Mouse (Mus musculus): ENCODE measurements around the gene Psmb4. TPM values are rescaled to one million over a fixed set of nuclear protein-coding genes. Genes with fewer than 3 reads are reported as not detected.
"Not testable (repeated sequence)": the region's sequence is repeated elsewhere in the genome, so short reads cannot be mapped to it uniquely, and the experiment has no call there.

Psmb4 gene
- total RNA-seq, 1 experiment from 2014 or later = 162 TPM

DNA sequence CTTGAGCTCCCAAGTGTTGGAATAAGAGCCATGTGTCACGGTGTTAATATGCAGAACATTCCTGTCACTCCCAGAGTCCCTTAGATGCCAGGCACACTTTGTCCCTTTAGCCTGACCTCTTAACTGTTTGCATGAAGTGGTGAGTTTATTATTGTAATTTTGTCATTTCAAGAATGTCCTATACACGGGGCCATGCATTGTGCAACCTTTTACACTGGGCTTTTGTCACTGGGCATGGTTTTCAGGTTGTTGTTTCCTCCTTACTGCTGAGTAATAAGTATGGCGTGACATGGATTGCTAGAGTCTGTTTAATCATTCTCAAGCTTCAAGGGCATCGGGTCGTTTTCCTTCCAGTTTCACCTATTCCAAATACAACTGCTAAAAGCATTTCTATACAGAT, 27.0 kb upstream of the Psmb4 start:
- ATAC-seq (replicated peaks; ENCODE audit: insufficient number of reproducible peaks, low FRiP score, low TSS enrichment, poor library complexity, severe bottlenecking) = no peak

DNA sequence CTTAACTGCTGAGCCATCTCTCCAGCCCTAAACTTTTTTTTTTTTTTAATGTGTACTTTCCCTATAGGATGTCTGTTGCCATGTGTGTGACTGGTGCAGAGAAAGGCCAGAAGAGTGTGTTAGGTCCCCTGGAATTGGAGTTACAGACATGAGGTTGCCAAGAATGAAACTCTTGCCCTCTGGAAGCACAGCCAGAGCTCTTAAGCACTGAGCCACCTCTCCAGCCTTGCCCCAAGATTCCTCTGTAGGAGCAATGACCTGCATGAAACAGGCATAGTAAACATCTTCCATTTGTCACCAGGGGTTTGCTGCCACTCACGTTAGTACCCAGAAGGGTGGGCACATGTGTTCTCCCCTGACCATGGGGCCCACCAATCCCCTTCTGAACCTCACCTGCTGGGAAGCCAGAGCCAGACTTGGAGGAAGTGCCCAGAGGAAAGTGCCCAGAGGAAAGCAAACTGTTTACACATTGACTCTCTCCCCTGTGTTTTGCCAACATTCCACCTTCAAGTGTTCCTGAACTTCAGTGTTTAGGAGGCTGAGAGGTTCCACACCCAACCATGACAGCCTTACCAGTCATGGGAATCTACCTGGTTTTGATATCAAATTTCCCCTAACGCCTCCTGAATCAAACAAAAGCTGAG, 24.4 kb upstream of the Psmb4 start:
- no peak for ATAC-seq (replicated peaks; ENCODE audit: insufficient number of reproducible peaks, low FRiP score, low TSS enrichment, poor library complexity, severe bottlenecking)

DNA sequence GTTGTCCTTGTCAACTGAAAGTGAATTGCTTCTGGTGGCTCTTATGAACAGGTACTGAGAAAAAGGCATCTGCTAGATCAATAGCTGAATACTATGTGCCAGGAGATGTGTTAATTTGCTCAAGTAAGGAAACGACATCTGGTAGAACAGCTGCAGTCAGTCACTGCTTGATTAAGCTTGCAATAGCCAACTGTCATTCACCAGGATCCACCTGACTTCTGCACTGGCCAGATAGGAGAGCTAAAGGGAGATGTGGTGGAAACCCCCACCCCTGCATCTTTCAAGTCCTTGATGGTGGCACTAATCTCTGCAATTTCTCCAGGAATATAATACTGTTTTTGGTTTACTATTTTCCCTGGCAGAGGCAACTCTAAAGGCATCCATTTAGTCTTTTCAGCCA, 19.7 kb upstream of the Psmb4 start:
- no peak for ATAC-seq (replicated peaks; ENCODE audit: insufficient number of reproducible peaks, low FRiP score, low TSS enrichment, poor library complexity, severe bottlenecking)

DNA sequence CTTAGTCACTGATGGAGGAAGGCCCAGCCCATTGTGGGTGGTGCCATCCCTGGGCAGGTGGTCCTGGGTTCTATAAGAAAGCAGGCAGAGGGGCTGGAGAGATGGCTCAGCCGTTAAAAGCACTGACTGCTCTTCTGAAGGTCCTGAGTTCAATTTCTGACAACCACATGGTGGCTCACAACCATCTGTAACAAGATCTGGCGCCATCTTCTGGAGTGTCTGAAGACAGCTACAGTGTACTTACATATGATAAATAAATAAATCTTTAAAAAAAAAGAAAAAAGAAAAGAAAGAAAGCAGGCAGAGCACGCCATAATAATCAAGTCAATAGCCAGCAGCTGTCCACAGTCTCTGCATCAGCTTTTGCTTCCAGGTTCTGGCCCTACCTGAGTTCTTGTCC, 18.0 kb upstream of the Psmb4 start:
- ATAC-seq (replicated peaks; ENCODE audit: insufficient number of reproducible peaks, low FRiP score, low TSS enrichment, poor library complexity, severe bottlenecking) = not testable (repeated sequence)

DNA sequence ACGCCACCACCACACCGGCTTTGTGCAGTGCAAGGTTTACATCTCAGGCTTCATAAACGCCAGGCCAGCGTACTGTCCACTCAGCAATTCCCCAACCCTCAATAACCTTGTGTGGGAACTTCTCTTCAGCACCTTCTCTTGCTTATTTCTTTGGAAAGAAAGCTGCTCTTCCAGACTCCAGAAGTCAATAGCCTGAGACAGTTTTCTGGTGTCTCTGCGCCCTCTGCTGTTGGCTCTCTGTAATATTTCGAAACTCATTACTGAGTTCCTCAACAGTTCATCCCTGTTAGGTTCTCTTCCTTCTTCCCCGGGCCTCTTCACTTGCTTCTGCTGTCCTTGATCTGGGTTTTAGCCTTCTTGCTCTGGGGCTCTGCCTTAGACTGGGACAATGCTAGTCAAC, 16.0 kb upstream of the Psmb4 start:
- ATAC-seq (replicated peaks; ENCODE audit: insufficient number of reproducible peaks, low FRiP score, low TSS enrichment, poor library complexity, severe bottlenecking) = peak; percentile 53; the same call in 1 of the 2 replicates

DNA sequence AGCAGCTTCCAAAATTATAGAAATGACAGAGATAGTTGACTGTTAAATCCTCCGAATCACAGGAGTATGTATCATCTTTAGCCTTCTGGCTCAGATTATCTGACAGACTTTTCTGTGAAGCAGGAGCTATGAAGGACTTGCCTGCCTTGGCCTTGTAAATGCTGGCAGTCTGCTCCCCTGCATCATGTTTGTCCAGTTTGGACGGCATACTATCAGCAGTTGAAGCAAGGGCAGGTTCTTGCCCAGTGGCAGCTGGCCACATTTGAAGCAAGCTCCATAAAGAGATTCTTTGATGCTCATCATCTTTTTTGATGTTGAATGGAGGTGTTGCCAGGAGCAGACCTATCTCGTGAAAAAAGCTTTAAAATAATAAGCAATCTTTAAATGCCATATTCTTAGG, 7.3 kb upstream of the Psmb4 start:
- ATAC-seq (replicated peaks; ENCODE audit: insufficient number of reproducible peaks, low FRiP score, low TSS enrichment, poor library complexity, severe bottlenecking) = no peak

DNA sequence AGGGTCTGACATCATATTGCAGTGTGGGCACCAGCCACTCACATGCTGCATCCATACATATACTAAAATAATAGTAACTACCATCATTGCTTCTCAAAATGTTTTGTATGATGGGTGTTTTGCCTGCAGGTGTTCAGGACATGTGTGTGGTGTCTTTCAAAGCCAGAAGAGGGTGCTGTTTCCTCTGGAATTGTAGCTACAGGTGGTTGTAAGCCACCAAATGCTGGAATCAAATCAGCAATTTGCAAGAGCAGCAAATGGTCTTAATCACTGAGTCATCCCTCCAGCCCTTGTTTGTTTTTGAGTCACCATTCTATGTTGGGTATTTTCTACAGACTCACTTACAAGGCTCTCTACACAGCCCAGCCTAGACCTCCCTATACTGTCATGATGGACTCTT, 1.8 kb upstream of the Psmb4 start:
- no peak for ATAC-seq (replicated peaks; ENCODE audit: insufficient number of reproducible peaks, low FRiP score, low TSS enrichment, poor library complexity, severe bottlenecking)

DNA sequence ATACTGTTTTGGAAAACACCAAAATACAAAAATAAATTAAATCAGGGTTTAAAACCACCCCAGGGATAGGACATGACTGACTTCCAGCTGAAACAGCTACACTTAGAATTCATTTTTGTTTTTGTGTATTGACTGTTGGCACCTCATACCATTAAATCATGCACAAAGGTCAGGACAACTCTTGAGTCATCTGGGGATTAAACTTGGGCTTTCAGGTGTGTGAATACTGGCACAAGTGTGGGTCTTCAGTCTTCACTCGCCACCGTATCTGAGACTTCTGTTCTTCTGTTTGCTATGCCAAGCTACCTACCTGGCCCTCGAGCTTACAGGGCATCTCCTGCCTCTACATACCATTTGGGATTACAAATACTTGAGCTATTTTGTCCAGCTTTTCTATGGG, 4.2 kb downstream of the Psmb4 start:
- no peak for ATAC-seq (replicated peaks; ENCODE audit: insufficient number of reproducible peaks, low FRiP score, low TSS enrichment, poor library complexity, severe bottlenecking)

DNA sequence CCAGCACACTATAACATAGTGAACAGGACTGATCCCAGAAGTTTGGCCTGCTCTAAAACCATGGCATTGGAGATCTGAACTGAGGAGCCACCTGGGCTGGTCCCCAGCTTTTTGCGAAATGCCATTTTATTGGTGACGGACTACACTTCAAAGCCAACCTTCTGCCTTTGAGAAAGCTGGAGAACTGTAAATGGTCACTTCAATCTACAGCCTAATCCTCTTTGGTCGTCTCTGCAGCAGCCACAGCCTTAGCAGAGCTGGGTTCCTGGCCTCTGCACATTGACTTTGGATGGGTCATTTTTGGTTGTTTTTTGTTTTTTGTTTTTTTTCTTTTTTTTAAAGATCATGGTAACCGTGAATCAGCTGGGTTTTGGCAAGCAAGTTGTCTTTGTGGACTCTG, 4.9 kb downstream of the Psmb4 start:
- ATAC-seq (replicated peaks; ENCODE audit: insufficient number of reproducible peaks, low FRiP score, low TSS enrichment, poor library complexity, severe bottlenecking) = no peak

DNA sequence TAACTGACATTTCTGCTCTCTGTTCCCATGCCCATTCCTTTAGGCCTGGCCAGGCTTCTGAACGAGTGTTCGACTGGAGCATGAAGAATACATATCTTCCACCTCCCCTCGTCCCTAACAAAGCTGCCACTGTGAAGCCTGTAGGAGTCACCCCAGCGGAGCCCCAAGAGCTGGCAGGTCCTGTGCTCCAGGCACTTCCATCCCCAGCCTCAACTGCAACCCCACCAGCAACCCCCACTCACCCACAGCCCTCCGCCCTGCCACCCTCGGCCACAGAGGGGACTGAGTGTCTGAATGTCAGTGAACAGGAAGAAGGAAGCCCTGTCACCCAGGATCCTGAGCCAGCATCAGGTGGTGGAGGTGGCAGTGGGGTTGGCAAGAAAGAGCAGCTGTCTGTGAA, 8.1 kb downstream of the Psmb4 start:
- ATAC-seq (replicated peaks; ENCODE audit: insufficient number of reproducible peaks, low FRiP score, low TSS enrichment, poor library complexity, severe bottlenecking) = no peak

DNA sequence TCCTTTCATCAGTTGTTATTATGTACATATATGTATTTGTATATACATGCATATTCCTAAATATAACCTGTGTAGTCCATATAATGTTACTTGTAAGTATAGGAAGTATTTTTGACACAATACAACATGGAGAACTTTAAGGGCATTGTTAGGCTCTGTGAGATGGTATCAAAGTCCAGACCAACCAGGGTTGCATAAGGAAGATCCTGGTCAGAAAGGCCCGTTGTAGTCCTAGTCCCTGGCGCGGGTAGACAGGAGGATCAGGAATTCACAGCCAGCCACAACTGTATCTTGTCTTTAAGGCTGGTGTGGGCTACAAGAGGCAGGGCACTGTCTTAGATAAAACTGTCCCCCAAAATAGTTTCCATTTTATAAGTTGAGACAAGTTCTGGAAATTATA, 17.8 kb downstream of the Psmb4 start:
- ATAC-seq (replicated peaks; ENCODE audit: insufficient number of reproducible peaks, low FRiP score, low TSS enrichment, poor library complexity, severe bottlenecking) = no peak

DNA sequence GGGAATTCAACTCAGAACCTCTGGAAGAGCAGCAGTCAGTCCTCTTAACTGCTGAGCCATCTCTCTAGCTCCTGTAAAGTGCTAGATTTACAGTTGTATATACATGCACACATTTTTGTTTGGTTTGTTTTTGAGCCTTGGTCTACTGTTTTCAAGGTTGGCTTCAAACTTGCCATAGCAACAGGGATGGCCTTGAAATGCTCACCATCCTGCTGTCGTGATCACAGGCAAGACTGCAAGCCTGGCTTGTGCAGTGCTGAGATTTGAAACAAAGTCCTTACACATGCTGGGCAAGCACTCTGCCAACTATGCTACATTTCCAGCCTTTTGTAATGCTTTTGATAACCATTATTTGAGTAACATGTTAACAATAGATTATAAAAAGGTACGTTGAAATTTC, 27.3 kb downstream of the Psmb4 start:
- no peak for ATAC-seq (replicated peaks; ENCODE audit: insufficient number of reproducible peaks, low FRiP score, low TSS enrichment, poor library complexity, severe bottlenecking)

DNA sequence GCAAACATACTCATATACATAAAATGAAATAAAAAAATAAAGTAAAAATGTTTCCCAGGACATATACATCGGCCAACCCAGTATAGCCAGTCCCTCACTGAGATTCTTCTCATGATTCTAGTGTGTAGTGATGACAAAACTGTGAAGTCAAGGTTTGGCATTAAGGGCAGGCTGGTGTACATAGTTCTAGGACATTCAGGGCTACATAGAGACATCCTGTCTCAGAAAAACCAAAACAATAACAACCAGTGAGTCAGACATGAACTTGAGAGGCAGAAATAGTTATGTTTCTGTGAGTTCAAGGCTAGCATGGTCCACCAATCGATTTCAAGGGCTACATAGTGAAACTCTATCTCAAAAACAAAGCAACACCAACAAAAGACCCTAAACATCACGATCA, 34.5 kb downstream of the Psmb4 start:
- ATAC-seq (replicated peaks; ENCODE audit: insufficient number of reproducible peaks, low FRiP score, low TSS enrichment, poor library complexity, severe bottlenecking) = no peak

DNA sequence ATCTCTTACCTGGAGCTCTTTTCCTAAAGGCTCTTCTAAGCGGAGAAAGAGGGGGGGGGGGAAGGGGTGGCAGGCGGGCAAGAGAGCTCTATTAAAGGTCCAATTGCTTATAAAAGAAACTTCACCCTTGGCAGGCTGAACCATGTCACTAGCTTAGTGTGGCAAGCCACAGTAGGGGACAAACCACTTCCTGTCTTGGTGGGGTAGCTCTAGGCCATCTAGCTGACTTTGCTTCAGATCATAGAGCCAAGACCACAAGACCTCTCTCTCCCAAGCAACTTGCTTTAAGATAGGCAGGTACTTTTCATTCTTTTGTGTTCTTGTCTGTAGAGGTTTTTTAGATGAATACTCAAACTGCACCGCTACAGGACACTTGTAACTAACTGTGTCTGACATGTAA, 35.0 kb downstream of the Psmb4 start:
- ATAC-seq (replicated peaks; ENCODE audit: insufficient number of reproducible peaks, low FRiP score, low TSS enrichment, poor library complexity, severe bottlenecking) = peak; percentile 67; the same call in 1 of the 2 replicates

DNA sequence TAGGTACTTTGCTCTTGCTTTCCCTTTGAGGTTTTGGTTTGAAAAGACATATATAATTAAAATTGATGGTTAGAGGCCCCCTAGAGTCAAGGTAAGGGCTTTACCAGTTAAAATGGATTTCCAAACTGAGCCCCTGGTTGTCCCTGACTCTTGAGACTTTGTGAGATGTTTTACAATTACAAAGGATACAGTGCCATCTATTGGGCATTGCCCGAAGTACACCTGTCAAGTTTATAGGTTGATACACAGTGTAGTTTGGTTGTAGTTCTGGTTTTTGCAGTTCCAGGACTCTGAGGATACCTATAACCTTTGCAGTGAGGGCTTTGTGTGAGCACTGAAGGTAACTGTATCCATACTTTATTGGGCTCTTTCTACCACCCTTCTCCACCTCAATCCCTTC, 37.4 kb downstream of the Psmb4 start:
- ATAC-seq (replicated peaks; ENCODE audit: insufficient number of reproducible peaks, low FRiP score, low TSS enrichment, poor library complexity, severe bottlenecking) = peak; percentile 82

DNA sequence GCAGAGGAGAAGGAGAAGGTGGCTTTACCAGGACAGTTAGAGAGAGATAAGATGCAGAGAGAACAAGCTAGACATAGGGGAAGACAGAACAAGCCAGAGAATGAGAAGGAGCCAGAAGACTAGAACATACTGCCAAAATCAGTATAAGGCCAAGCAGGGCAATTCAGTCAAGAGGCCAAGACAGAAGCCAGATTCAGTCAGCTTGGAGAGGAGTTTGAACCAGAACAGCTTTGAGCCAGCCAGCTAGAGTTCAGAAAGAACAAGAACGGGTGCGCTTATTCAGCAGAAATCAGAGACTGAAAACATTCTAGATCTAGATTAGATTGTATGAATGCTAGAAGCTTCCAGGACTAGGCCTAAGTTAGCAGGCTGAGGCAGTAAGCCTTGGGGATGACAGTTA, 39.4 kb downstream of the Psmb4 start:
- no peak for ATAC-seq (replicated peaks; ENCODE audit: insufficient number of reproducible peaks, low FRiP score, low TSS enrichment, poor library complexity, severe bottlenecking)

DNA sequence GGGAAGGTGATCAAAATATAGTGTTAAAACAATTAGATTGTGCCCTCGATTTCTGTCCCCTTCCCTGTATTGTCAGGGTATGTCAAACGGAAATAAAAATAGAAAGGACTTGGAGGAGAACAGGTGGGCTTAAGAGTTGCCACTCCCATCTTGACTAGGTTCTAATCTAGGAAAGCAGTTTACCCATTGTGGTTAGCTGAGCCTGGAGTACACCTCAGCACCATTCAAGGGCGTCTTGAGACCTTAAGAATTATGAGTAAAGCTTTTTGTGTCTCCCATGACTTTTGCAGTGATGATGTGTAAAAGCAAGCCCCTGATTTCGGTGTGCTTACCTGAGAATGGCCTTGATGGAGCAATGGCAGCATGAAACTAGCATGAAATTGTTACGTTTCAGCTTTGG, 47.7 kb downstream of the Psmb4 start:
- no peak for ATAC-seq (replicated peaks; ENCODE audit: insufficient number of reproducible peaks, low FRiP score, low TSS enrichment, poor library complexity, severe bottlenecking)

DNA sequence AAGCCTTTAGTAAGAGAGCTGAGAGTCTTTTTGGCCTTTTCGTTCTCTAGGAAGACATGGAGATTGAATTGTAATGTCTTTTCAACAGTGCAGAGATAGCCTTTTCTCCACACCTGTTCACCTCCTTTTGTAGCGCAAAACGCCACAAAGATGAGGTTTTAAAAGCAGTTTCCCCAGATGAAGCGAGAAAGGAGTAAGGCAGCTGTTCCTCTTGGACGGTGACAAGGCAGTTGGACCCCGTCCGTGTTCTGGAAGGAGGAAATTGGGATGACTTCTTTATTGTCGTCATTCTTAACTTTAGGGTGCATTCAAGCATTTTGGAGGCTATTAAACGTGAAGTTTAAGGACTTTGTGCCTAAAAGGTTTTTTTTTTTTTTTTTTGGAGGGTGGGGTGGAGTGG, 48.1 kb downstream of the Psmb4 start:
- ATAC-seq (replicated peaks; ENCODE audit: insufficient number of reproducible peaks, low FRiP score, low TSS enrichment, poor library complexity, severe bottlenecking) = no peak

DNA sequence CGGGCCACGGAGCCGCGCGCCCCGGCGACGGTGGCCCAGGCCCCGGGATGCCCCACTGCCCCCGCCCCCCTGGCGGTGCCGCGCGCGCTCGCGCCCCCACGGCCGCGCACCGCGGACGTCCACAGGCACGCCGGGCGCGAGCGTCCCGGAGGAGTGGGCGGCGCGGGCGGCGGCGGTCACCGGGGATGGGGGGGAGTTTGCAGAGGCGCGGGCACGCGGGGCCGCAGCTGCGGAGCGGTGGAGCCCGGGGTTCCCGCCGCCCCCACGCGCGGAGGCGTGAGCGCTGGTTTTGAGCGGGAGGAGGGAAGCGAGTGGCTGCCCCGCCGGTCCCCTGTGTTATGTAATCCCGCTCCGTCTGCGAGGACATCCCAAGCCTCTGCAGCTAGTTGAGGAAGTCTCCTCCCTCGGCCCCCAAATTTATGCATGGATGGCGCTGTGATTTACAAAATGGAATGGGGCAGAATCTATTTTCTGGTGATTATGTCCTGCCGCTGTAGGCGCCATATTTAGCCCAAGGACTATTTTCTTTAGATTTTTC, 48.7 kb downstream of the Psmb4 start:
- peak; percentile 83 for ATAC-seq (replicated peaks; ENCODE audit: insufficient number of reproducible peaks, low FRiP score, low TSS enrichment, poor library complexity, severe bottlenecking)

DNA sequence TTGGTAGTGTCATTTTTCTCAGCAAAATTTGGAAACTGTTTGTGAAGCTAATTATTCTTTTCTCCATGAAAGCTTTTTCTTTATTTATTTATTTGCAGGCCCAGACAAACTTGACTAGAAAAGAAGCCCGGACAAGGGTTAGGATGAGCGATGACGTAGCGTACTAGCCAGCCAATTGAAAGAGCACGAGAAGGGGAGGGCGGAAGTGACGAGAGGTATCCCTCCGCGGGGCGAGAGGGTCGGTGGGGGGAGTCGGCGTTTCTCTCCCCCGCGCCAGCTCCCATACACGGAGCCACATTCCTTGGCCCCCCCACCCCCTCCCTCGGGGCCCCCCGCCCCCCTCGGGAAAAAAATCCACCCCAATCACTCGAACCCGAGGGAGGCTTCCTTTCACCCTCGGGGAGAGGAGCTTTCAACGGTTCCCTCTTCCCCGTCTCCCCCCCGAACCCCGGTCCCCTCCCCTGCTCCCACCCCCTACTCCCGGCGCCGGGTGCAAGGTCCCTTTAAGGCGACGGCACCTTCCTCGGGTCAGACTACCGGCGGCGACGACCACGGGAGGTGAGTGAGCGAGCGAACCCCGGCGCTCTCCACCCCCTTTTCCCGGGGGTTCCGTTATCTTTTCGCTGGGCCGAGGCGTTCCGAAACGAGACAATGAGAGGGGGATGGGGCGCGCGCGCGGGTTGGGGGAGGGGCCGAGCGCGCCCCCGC, 49.4 kb downstream of the Psmb4 start, which contains the start of gene Pogz:
TSS of gene Pogz (plus strand) at position 385 of the 708 bp plus-strand sequence.
- ATAC-seq (replicated peaks; ENCODE audit: insufficient number of reproducible peaks, low FRiP score, low TSS enrichment, poor library complexity, severe bottlenecking) = peak; percentile 95

Measured in monocyte, adult 5-6 weeks (primary cell).